In genomic region chr1:185203196-185203908, GRCm38 (mm10) we compare ENCODE assay signal across 8 mouse cellular contexts. TPM values are rescaled to one million over a fixed set of nuclear protein-coding genes. Genes with fewer than 3 reads are reported as not detected.
DNase-seq lines count a peak whose midpoint lies in the region; TF ChIP-seq lines count a peak whose summit lies in the region.

No protein-coding gene starts in this region.

- peak overlapping the region; percentile 59 for H3K27ac ChIP-seq in spleen, adult 2 months (ENCODE audit: insufficient read depth, low read length)

- WGBS in spleen, adult 2 months = 11% methylated on average over 23 of the region's 23 CpGs

- no peak for DNase-seq in spleen, adult 2 months (ENCODE audit: low read depth in 1 of 2, low spot score in 2 of 2)
- no peak for DNase-seq in spleen, postnatal 4 days (ENCODE audit: low spot score in 2 of 2)
- peak; percentile 23 to 31 for DNase-seq in cerebellum, postnatal 14 days
- peak; percentile 42 for DNase-seq in heart, adult 8-10 months (ENCODE audit: low spot score)
- DNase-seq in kidney, adult 9 months = peak; percentile 45
- DNase-seq in lung, postnatal 14 days = peak; percentile 54
- peak; percentile 31 for DNase-seq in splenic B cell, adult 2 months (ENCODE audit: low read depth, low spot score)
- no peak for DNase-seq in MN1 (ENCODE audit: low spot score)

- peaks cover 3% of the 10 kb centered on the region; the same call in 1 of the 2 replicates for H3K4me1 ChIP-seq in spleen, adult 2 months (ENCODE audit: control insufficient read depth, insufficient read depth, insufficient read length)

- no peaks in the 10 kb centered on the region for H3K27me3 ChIP-seq in spleen, adult 2 months (ENCODE audit: control insufficient read depth, insufficient read depth, low read length)
- H3K27me3 ChIP-seq in splenic B cell, adult 2 months (ENCODE audit: control insufficient read depth, insufficient read depth, low read length, poor library complexity, severe bottlenecking) = no peaks in the 10 kb centered on the region

- no peak for TF ChIP-seq POLR2A in spleen, adult 2 months (IDR thresholded peaks at IDR 0.05; ENCODE audit: low read depth, low read length)

- no peak for TF ChIP-seq CTCF in spleen, adult 2 months (IDR thresholded peaks at IDR 0.05; ENCODE audit: extremely low read depth, insufficient read depth, insufficient read length, insufficient replicate concordance)

- H3K36me3 ChIP-seq in spleen, adult 2 months (ENCODE audit: control insufficient read depth, insufficient read depth, low read length) = no peaks in the 10 kb centered on the region
- no peaks in the 10 kb centered on the region; the same call in 1 of the 2 replicates for H3K36me3 ChIP-seq in splenic B cell, adult 2 months (ENCODE audit: control insufficient read depth, insufficient read depth, low read length, poor library complexity, severe bottlenecking)

- peak overlapping the region; percentile 79 for H3K4me3 ChIP-seq in spleen, adult 2 months (ENCODE audit: extremely low read depth, insufficient read depth, insufficient read length)

RNA-seq across cellular contexts. Expression of gene Rab3gap2, which starts 0.6 kb away (rescaled TPM):
- polyA plus RNA-seq in spleen, adult 2 months (2012; rRNA removed) = 15.9 and 17.1 TPM in 2 replicates
- total RNA-seq in heart, adult 8-10 months (2022) = 10 to 100 TPM; 19.6 to 23.0 (median 20.8) TPM

Comparison
In these comparisons a context has a peak if more than half of its experiments do, and no peak if none do; other contexts are left out.
1. DNase-seq: peak in cerebellum, postnatal 14 days (2 of 2), heart, adult 8-10 months (single experiment), kidney, adult 9 months (single experiment), lung, postnatal 14 days (single experiment) and splenic B cell, adult 2 months (single experiment); none in spleen, adult 2 months (0 of 2), spleen, postnatal 4 days (0 of 2) and MN1 (single experiment).